Mouse (Mus musculus): ENCODE results near the gene Tnn.
A peak's percentile ranks its signal among the peaks of the same experiment; 100 is the strongest.

Gene Tnn

GRCm38 (mm10) chr1:160043271-160043975 is 110.0 kb downstream of the Tnn start:
- no peak for DNase-seq

DNA sequence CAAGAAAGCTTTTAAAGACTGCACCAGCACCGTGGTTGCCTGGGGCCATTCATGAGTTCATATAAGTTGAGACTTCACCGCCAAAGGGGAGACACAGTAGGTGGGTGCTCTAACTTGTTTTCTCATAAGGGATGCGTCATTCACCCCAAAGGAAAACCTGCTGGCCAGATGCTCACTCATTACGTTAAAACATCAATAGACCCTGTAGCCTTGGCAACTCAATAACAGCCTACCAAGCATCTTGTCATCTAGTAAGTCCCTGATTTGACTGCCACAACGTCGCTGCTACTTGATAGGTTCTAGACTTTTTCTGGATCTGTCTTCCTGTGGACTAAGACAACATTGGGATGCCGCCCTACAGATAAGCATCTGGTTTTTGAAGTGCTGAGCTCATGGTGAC is 111.0 kb downstream of the Tnn start:
- DNase-seq, result no peak

DNA sequence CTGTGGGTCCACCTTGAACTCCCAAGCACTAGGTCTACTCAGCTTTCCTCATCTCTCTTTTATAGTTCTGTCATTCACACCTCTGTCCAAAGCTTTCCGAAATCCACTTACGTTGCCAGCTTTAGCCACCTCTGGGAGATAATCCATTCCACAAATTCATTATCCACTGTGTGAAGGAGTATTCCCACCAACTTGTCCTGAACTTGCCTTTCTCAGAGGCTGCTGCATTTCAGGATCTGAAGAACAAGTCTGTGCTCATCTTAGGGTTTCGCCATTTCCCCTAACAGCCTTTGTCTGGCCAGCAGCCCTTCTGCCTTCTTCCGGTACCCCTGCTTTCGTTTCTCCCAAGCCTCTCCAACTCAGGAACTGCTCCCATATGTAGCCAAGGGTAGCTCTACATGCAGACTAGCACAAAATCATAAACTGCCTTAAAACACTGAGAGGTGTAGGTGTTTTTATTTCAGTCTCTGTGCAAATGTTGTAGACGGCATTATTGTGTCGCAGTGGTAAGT is 112.1 kb downstream of the Tnn start:
- DNase-seq, result no peak

- peak; percentile 35 to 80 for DNase-seq
Observed at GRCm38 (mm10) chr1:160039951-160040645, 113.3 kb downstream of the Tnn start.

GRCm38 (mm10) chr1:160036996-160037521 is 116.3 kb downstream of the Tnn start:
- DNase-seq, result no peak

DNA sequence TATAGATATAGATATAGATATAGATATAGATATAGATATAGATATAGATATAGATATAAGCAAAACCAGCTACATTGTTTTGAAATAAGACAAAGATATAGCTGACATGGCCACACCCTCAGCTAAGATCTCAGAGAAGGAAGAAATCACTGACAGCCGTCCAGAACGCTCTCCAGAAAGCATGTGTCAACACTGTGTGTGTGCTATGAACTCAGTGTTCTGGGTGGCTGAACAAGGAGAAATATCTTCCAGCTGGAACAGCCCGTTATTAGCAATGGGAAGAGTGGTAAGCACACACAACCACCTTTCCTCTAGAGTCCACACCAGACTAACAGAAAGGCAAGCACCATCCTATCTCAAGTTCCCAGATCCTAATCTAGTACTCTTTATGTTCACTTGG is 117.8 kb downstream of the Tnn start:
- no peak for DNase-seq
